Comparison of ENCODE assay signal across 1 mouse cellular context in the genomic region with DNA sequence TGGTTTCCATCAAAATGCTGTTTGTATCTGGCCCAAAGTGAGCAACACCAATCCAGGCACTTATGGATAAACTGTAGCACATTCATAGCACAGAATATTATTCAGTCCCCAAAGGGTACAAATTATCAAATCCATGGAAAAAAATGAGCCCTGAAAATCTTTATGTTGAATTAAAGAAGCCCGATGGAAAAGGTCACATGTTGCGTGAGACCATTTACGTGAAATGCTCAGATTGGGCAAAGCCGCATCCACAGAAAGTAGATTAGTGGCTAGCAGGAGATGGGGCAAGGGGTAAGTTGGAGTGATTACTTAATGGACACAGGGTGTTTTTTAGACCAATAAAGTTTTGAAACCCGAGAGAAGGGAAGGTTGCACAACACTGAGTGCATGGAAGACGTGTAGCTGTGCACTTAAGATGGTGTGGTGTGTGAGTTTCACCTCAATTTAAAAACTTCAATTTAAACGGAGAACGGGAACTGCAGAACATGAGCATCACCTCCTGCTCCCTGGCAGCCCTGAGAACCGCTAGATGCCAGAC.
TF ChIP-seq lines count a peak whose summit lies in the region.

No protein-coding gene starts in this region.

TF ChIP-seq in C2C12, 6 proteins besides CTCF, POLR2A, EP300 and RAD21 (continued from another document):
- TF ChIP-seq FOSL1 (IDR thresholded peaks at IDR 0.05; ENCODE audit: insufficient read depth, low read length, poor library complexity, severe bottlenecking) (no peak), MAX (IDR thresholded peaks at IDR 0.05) (peak; percentile 26)
